Mouse (Mus musculus) spleen, adult 2 months (tissue): Measurements from ENCODE around the gene Ubap1.

Experiments
- CTCF ChIP-seq: fragments of 200-500 bp; IDR thresholded peaks from 2 replicates; pipeline ENCODE4 v1.5.1; 2011; ENCODE audit warnings: mild to moderate bottlenecking, inconsistent platforms; ENCODE audit not compliant: insufficient read depth, insufficient read length, insufficient replicate concordance; ENCODE audit errors: extremely low read depth
- POLR2A ChIP-seq: fragments of 200-500 bp; IDR thresholded peaks from 2 replicates; pipeline ENCODE4 v1.6.1; 2011; ENCODE audit warnings: low read depth, low read length, inconsistent platforms

DNA sequence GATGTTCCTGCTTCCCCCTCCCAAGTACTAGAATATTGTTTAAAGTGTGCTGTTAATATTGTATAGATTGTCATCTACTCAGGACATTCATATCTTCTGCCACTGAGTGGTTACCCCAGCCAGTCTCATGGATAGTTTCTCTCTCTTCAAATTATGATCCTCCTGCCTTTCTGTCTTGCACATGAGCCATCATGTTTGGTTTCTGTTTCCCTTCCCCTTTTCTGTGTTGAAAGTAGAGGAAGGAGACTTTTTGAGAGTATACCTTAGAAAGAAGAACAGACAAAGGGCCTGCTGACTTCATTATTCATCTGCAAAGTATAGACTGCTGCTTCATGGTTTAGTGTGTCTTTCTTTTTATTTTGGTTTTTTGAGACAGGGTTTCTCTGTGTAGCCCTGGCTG lies 28.8 kb downstream of the Ubap1 start:
- TF ChIP-seq POLR2A: no peak
- TF ChIP-seq CTCF: no peak
